Mouse (Mus musculus) heart, adult 18-20 months (tissue): ENCODE measurements at regions not wholly inside any gene's neighbourhood (a gene's known extent, or its start where the extent isn't known, plus 50 kb on each side); places are given as distances from the start of the nearest gene placed in this dataset.
A peak's percentile ranks its signal among the peaks of the same experiment; 100 is the strongest.

ENCODE experiments used
- DNase-seq, 2 experiments: peaks; one replicate each; pipeline ENCODE4 v3.0.0; 2021 to 2022; ENCODE audit warnings: mixed read lengths in 1 of 2

DNA sequence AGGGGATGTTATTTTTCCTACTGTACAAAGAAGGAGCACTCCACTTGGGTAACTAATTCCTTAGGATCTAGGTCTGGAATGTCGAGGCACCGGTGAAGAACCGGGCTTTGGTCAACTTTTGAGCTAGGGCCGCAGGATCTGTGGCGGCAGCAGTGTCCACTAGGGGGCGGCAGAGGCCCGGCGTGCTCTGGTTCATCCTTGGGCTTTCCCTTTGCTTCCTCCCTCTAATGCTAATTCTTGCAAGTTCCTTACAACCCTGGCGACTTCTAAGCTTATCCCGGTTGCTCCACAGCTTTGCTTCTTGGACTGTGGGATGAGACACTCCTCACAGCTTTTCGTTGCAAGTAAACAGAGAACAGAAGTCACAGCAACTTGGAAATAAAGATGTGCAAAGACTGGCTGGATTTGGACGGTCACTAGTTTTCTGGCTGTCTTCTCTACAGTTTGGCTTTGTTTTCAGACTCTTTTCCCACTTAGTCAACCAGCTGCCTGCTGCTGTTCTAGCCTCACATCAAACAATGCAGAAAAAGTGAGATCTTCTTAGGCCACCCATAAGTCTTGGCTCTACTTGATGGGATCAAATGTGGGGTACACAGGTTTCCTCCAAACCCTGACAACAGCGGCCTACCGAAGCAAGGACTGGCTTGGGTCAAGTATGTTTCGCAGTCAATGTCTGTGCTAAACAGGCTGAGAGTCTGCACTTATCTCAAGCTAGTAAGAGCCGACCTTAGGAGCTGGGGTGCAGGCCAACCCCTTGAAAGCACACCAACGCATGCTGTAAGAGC lies 51.2 kb upstream of the Tmem72 start:
- DNase-seq, result peak; percentile 72 to 90

- peak in 1 of 2 experiments; percentile 62 for DNase-seq
Observed at GRCm38 (mm10) chr6:116774954-116775675, 58.4 kb upstream of the Tmem72 start.

DNA sequence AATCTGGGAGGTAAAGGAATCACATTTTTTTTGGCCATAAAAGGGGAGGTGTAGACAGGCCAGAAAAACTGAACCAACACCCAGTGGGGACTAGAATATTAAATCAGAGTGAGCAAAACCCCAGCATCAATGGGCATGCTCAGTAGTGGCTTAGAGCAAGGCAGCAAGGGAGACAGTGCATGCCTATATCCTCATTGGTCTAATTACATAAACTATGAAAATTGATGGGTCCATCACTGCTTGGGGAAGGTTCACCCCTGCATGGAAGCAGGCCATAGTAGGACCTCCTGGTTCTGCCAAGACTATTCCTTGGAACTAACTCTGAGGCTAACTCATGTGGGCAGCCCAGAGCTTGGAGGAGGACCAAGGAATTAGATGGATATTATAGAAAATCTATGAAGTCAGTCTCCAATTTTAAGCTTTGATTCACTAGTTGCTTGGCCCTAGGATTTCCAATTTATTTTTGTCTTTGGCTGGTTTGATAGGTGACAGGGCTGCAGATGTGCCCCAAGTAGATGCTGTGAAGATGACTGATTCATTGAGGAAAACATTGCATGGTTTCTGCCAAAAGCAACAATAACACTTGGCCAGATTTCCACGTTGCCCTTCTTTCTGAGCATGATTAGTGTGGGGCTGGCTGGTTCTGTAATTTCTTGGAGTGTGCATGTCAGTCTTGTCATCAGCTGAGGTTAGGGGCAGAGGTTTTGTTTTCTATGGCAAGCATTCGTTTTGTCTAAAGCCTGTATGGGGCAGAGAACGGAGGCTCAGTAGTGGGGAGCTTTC lies 70.0 kb upstream of the Tmem72 start:
- DNase-seq, result no peak

DNA sequence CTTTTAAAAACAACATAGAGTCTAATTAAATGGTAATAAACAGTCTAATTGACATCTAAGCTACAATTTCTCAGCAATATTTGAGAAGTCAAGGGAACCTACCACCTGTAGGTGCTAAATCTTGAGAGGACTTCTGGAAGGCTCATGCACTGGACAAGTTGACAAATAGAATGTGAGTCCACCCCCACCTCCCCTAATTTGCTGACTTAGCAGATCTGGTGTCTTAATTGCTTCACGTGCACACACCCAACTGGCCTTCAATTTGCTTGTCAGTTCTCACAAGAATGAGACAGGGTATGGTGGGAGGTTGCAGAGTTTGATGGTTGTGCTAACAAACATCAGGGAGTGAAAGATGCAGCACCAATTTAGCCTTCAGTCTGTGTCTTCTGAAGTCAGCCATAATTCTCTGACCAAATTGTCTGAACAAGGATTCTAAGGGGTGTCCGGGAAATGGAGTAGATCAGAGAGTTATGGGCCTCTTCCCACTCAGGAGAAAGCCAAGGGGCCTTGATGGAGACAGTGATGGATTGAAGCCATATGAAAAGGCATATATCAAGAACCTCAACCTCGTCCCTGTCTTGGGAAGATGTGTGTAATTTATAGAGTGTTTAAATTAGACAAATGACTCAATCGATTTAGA lies 76.7 kb upstream of the Tmem72 start:
- no peak for DNase-seq

GRCm38 (mm10) chr6:116793961-116794336 lies 77.2 kb upstream of the Tmem72 start:
- no peak for DNase-seq

DNA sequence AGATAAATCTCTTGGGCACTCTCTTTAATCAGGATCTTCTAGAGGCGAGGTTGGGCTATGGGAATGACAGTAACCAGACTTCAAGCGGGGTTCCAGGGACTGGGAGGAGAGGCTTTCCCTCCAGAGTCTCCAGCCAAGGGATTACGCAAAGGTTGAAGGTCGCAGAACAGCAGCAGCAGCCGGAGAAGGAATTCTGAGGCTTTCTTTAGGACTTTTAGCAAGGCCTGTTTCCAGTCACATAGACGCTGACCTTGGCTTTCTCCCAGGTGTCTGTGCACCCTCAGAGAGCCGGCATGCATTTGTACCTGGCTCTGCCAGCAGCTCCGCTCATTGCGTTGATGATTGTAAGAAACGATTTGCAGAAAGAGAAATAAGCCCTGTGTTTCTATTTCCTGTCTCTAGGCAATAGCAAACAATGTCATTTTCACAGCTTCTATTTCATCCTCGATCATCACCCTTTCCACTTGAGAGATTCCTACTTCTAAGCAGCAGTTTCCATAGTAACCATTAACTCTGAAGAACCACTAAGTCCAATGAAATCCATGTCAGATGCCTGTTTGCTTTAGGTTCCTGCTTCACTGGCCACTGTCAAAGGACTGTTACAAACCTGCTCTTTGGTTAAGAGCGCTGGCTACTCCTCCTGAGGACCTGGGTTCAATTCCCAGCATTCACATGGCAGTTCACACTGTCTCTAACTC lies 104.7 kb upstream of the Tmem72 start:
- DNase-seq, result peak; percentile 72 to 78

GRCm38 (mm10) chr6:116822605-116823004 lies 105.9 kb upstream of the Tmem72 start:
- no peak for DNase-seq

- DNase-seq, result no peak
Observed at GRCm38 (mm10) chr6:116825628-116826027, 108.9 kb upstream of the Tmem72 start.

DNA sequence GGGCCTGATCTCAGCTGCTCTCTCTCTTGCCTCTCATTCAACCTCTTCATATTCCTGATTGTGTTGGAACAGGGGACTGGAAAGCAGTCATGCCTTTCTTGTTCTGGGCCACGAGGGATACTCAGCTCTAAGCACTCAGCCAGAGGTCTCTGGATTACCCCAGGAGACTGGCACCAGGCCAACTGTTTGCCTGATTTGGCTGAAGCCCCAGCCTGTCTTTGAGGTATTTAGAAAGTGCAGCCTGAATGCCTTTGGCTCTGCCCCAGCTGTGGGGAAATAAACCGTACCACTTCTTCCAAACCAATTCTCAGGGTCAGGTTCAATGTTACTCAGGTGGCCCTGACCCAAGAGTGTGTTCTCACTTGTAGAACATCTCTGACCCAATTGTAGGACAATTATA lies 112.6 kb upstream of the Tmem72 start:
- peak; percentile 84 to 86 for DNase-seq

DNA sequence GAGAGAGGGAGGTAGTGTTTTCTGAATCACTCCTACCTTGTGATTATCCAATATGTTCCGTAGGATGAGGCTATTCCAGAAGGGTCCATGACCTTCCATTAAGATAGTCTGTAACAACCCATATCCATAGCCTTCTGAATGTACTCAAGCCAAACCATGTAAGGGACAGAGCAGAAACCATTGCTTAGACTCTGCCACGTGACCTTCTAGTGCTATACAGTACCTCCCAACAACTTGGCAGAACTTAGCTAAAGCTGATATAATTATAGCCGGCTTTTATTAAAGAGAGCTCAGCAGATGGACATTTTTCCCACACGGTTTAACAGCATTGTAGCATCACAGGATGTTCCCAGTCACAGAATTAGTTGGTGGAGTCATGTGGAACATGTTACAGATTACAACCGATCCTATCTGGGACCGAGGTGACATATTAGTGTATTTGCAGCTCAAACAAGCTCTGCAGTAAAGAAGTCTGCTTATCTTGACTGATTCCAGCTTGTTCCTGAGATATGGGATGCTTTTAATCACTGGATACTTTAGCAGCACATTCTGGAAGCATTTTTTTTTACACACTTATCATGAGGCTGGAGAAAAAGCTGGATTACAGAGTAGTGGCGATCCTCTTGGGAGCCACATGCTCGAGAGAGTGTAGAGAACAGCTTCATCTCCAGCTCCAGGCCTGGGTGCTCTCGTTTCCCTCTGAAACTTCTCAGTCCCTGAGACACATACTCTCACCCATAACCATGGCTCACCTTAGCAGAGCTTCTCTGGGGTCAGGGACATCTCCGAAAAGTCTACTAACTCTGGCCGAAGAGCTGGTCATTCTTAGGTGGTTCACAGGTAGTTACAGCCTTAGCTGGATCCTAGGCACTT lies 129.5 kb upstream of the Tmem72 start:
- peak in 1 of 2 experiments; percentile 36 for DNase-seq

GRCm38 (mm10) chr6:116848538-116849093 lies 131.9 kb upstream of the Tmem72 start:
- DNase-seq, result no peak

DNA sequence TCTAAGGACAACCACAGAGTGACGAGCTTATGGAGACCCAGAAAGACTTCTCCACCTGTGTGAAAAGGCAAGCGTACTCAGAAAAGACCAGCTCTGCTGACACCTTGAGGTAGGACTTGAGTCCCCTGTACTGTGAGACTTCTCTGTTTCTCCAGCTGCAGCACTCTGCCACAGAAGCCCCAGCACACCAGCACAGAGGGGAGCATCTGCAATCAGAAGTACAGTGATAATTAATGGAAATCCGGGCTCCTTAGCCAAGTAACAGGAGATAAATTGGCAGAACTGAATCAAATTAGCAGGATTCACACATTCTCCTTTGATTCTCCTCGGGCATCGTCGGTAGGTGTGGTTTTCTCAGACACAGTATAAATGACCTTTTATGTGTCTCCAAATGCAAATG lies 137.3 kb upstream of the Tmem72 start:
- no peak for DNase-seq

- DNase-seq, result no peak
Observed at GRCm38 (mm10) chr6:116856093-116856492, 139.4 kb upstream of the Tmem72 start.

DNA sequence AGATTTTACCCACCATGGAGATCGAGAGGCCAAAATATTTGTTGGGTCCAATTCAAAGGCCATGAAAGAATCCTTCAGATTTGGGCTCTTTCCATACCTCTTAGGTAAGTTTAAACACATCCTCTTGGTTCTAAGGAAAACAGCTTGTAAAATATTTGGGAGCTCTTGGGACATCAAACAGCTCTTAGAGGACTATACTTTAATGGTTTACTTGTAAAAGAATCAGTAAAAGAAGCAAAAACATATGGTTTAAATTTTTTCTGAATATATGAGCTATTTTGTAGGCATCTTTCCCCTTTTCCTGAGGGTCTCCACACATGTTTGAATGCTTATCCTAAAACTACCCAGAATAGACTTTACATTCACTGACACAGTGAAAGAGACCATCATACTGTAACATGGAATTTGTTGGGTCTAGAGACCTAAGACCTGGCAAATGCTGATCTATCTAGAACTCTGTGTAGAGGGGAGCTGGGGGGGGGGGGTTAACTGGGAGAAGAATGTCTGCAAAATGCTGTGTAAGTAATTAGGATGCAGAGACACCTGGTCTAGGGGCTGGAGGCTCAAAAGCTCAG lies 140.3 kb upstream of the Tmem72 start:
- DNase-seq, result no peak

DNA sequence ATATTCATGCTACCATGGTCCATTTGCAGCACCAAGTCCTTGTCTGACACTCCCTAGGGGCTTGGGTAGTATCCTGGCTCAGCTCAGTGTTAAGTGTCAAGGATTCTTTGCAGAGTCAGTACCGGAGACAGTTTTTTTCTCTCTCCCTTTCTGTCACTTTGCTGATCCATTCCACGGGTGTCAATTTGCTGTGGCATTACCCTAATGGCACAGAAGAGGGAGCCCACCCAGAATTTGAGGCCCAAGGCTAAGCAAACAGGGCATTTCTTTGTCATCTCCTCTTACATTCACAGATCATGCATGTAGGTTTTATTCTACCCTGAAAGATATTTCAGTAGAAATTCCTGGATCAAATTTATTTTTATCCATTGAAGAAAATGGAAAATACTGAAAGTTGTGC lies 146.4 kb upstream of the Tmem72 start:
- no peak for DNase-seq

DNA sequence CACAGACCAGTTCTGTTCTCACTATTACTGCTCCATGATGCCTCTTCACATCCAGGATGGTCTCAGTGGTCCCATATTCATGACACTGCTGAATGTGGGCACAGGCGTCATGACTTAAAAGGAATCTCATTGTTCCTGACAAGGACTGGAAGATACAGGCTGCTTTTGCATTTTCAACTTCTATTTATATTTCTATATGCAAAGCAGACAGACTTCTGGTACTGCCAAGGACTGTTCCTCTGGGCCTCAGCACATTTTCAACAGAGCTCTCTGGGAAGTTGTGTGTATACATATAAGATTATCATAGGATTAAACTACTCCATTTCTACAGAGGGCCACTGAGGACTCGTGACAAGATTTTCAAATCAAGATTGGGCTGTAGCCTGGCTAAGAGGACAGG lies 146.9 kb upstream of the Tmem72 start:
- no peak for DNase-seq

- no peak for DNase-seq
Observed at GRCm38 (mm10) chr6:116893299-116893698, 176.6 kb upstream of the Tmem72 start.

GRCm38 (mm10) chr6:116894252-116894651 lies 177.5 kb upstream of the Tmem72 start:
- DNase-seq, result no peak

- DNase-seq, result peak; percentile 15 to 25
Observed at GRCm38 (mm10) chr6:116895114-116895513, 178.4 kb upstream of the Tmem72 start.

- no peak for DNase-seq
Observed at GRCm38 (mm10) chr6:116896132-116896630, 179.5 kb upstream of the Tmem72 start.
